Mouse (Mus musculus): ENCODE results near the gene Rer1.

GRCm38 (mm10) chr4:155085206-155086107, 725 bp downstream of the Rer1 start:
- TF ChIP-seq CTCF (IDR thresholded peaks at IDR 0.05; ENCODE audit: control insufficient read depth, insufficient read depth, insufficient read length) (no peak), MAX (IDR thresholded peaks at IDR 0.05) (no peak), CEBPB (IDR thresholded peaks at IDR 0.05; ENCODE audit: low read depth) (no peak), USF1 (IDR thresholded peaks at IDR 0.05; ENCODE audit: low read depth) (no peak), FOSL1 (IDR thresholded peaks at IDR 0.05; ENCODE audit: insufficient read depth, low read length, poor library complexity, severe bottlenecking) (no peak)
